Mouse (Mus musculus): ENCODE measurements around the gene Dleu7.

The Dleu7 gene

GRCm38 (mm10) chr14:62292488-62293339 is at the start of gene Dleu7, which contains the start of gene Rnaseh2b:
Gene Dleu7 (minus strand): TSS chr14:62293047.
Gene Rnaseh2b (plus strand): TSS chr14:62292589.
- in situ Hi-C loops (cut with MseI, MboI): no loop called here

GRCm38 (mm10) chr14:62341887-62342642 is 49.2 kb upstream of the Dleu7 start:
- in situ Hi-C loops (cut with MseI, MboI): no loop called here

- in situ Hi-C loops (cut with MseI, MboI): no loop called here
Measured at GRCm38 (mm10) chr14:62339196-62339595, 46.3 kb upstream of the Dleu7 start.

GRCm38 (mm10) chr14:62333909-62334687 is 41.3 kb upstream of the Dleu7 start:
- in situ Hi-C loops (cut with MseI, MboI): no loop called here

GRCm38 (mm10) chr14:62331866-62332619 is 39.2 kb upstream of the Dleu7 start:
- in situ Hi-C loops (cut with MseI, MboI): no loop called here

GRCm38 (mm10) chr14:62331457-62331856 is 38.6 kb upstream of the Dleu7 start:
- in situ Hi-C loops (cut with MseI, MboI): no loop called here

- in situ Hi-C loops (cut with MseI, MboI): no loop called here
Measured at GRCm38 (mm10) chr14:62329631-62330030, 36.8 kb upstream of the Dleu7 start.

- in situ Hi-C loops (cut with MseI, MboI): no loop called here
Measured at GRCm38 (mm10) chr14:62328606-62329005, 35.8 kb upstream of the Dleu7 start.

GRCm38 (mm10) chr14:62327171-62327570 is 34.3 kb upstream of the Dleu7 start:
- in situ Hi-C loops (cut with MseI, MboI): no loop called here

- in situ Hi-C loops (cut with MseI, MboI): no loop called here
Measured at GRCm38 (mm10) chr14:62326026-62326425, 33.2 kb upstream of the Dleu7 start.

GRCm38 (mm10) chr14:62324943-62325342 is 32.1 kb upstream of the Dleu7 start:
- in situ Hi-C loops (cut with MseI, MboI): no loop called here

GRCm38 (mm10) chr14:62323457-62323856 is 30.6 kb upstream of the Dleu7 start:
- in situ Hi-C loops (cut with MseI, MboI): no loop called here

- in situ Hi-C loops (cut with MseI, MboI): no loop called here
Measured at GRCm38 (mm10) chr14:62322581-62323344, 29.9 kb upstream of the Dleu7 start.

- in situ Hi-C loops (cut with MseI, MboI): no loop called here
Measured at GRCm38 (mm10) chr14:62311672-62312071, 18.8 kb upstream of the Dleu7 start.

- in situ Hi-C loops (cut with MseI, MboI): no loop called here
Measured at GRCm38 (mm10) chr14:62309026-62309425, 16.2 kb upstream of the Dleu7 start.

- in situ Hi-C loops (cut with MseI, MboI): no loop called here
Measured at GRCm38 (mm10) chr14:62307555-62307954, 14.7 kb upstream of the Dleu7 start.

- in situ Hi-C loops (cut with MseI, MboI): no loop called here
Measured at GRCm38 (mm10) chr14:62300031-62300430, 7.2 kb upstream of the Dleu7 start.

GRCm38 (mm10) chr14:62298808-62299207 is 6.0 kb upstream of the Dleu7 start:
- in situ Hi-C loops (cut with MseI, MboI): no loop called here

GRCm38 (mm10) chr14:62292166-62292487 is 720 bp downstream of the Dleu7 start:
- in situ Hi-C loops (cut with MseI, MboI): no loop called here

GRCm38 (mm10) chr14:62291406-62291987 is 1.4 kb downstream of the Dleu7 start:
- in situ Hi-C loops (cut with MseI, MboI): no loop called here
